Mouse (Mus musculus): Measurements from ENCODE around the gene Clk3.

DNA sequence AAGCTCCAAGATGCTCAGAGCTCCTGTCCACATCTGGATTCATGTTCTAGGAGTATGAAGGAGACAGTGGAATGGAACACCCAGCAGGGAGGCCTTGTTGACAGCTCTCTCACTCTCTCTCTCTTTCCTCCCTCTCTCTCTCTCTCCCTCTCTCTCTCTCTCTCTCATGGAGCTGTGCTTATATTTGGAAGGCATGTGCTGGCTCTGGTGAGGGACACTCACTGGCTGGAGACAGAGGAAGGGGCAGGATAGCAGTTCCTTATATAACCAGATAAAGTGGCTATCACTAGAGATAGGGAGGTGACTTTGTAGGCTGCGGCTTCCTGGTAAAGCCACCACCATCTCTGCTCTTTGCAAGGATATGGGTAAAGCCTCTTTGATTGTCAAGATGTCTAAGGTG is 4.6 kb upstream of the Clk3 start:
- TF ChIP-seq CTCF (IDR thresholded peaks at IDR 0.05; ENCODE audit: low read depth, low read length): no peak
- TF ChIP-seq POLR2A (IDR thresholded peaks at IDR 0.05; ENCODE audit: borderline replicate concordance, low read depth, low read length): no peak

Data from bone marrow macrophage, adult 2 months (primary cell).